Mouse (Mus musculus): ENCODE data around the gene Gm5447. TPM values are rescaled to one million over a fixed set of nuclear protein-coding genes. Genes with fewer than 3 reads are reported as not detected.
A peak's percentile ranks its signal among the peaks of the same experiment; 100 is the strongest.

Gm5447 gene
- polyA plus RNA-seq, 1 experiment from 2014 or later = not detected

DNA sequence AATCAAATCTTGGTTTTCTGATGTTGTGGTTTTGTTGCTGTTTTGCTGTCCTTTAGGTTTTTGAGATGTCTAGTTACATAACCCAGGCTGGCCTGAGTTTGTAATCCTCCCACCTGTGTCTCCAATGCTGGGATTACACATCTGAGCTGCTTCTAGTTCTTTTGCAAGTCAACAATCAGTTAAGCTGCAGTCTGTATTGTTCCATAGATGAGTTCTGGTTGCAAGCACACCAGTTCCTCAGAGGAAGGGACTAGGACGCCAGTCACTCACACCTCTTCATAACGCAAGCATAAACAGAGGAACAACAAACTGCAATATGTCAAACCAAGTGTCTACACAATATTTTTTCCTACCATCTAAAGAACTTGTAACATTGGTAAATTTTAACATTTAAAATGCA lies 22.0 kb upstream of the Gm5447 start:
- H3K4me1 ChIP-seq (ENCODE audit: control insufficient read depth, low read depth, low read length) = peaks cover 5% of the 10 kb centered on the region
- WGBS (ENCODE audit: insufficient replicate concordance) = 94% methylated on average over 2 of the region's 2 CpGs
- no peaks in the 10 kb centered on the region for H3K9me3 ChIP-seq (replicated peaks; ENCODE audit: control insufficient read depth, low read length)
- no peak overlapping the region for H3K4me3 ChIP-seq (ENCODE audit: low read depth, low read length)
- H3K27ac ChIP-seq (ENCODE audit: low read length) = no peak overlapping the region
- ATAC-seq (ENCODE audit: low read depth) = no peak
- no peak overlapping the region for H3K9ac ChIP-seq (ENCODE audit: low read depth, low read length)
- H3K36me3 ChIP-seq (ENCODE audit: control insufficient read depth, insufficient read depth) = no peaks in the 10 kb centered on the region
- no peak overlapping the region for H3K4me2 ChIP-seq (ENCODE audit: low read depth, low read length)
- H3K27me3 ChIP-seq (ENCODE audit: control insufficient read depth, insufficient read depth, low read depth, low read length) = no peaks in the 10 kb centered on the region

DNA sequence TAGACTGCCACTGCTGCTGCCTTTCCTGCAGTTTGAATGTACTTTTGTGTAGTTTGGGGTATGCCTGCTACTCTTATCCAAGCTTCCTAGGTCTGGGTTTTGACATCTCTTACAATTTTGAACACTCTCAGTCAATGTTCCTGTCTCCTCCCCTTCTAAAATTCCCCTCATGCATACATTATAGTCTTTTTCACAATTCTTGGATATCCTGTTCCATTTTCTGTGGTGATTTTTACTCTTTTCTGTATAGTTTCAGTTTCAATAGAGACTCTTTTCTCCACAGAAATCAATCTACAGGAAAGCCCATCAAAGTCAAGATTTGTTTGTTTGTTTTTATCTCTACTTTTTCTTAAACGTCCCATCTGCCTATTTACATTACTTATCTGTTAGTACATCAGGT lies 20.4 kb upstream of the Gm5447 start:
- no peak for ATAC-seq (ENCODE audit: low read depth)
- H3K27me3 ChIP-seq (ENCODE audit: control insufficient read depth, insufficient read depth, low read depth, low read length) = no peaks in the 10 kb centered on the region
- no peak overlapping the region for H3K27ac ChIP-seq (ENCODE audit: low read length)
- no peak overlapping the region for H3K9ac ChIP-seq (ENCODE audit: low read depth, low read length)
- H3K36me3 ChIP-seq (ENCODE audit: control insufficient read depth, insufficient read depth) = no peaks in the 10 kb centered on the region
- H3K9me3 ChIP-seq (replicated peaks; ENCODE audit: control insufficient read depth, low read length) = no peaks in the 10 kb centered on the region
- no peak overlapping the region for H3K4me3 ChIP-seq (ENCODE audit: low read depth, low read length)
- no peak overlapping the region for H3K4me2 ChIP-seq (ENCODE audit: low read depth, low read length)
- WGBS (ENCODE audit: insufficient replicate concordance) = 33% methylated on average over 1 of the region's 1 CpGs
- H3K4me1 ChIP-seq (ENCODE audit: control insufficient read depth, low read depth, low read length) = peaks cover 5% of the 10 kb centered on the region

DNA sequence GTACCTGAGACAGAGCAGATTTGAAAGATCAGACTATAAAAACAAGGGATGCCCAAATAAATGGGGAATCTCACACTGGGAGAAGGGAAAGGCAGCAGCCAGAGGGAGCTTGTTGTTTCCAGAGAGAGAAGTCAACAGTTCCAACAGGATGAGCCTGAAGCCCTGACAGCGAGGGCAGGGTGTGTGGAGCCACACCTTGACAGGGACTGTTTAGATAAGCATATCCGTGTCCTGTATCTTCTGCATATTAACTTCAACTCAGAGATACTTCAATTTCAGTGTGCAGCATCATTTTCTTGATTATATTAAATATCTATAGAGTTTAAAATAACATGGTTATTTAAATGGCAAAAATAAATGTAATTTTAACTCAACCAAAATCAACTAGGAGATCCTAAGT lies 13.3 kb upstream of the Gm5447 start:
- H3K4me3 ChIP-seq (ENCODE audit: low read depth, low read length) = peak overlapping the region; percentile 26; the same call in 1 of the 2 replicates
- peak overlapping the region; percentile 65 for H3K4me2 ChIP-seq (ENCODE audit: low read depth, low read length)
- no peaks in the 10 kb centered on the region for H3K9me3 ChIP-seq (replicated peaks; ENCODE audit: control insufficient read depth, low read length)
- peak overlapping the region; percentile 77 for H3K27ac ChIP-seq (ENCODE audit: low read length)
- peaks cover 24% of the 10 kb centered on the region for H3K4me1 ChIP-seq (ENCODE audit: control insufficient read depth, low read depth, low read length)
- H3K27me3 ChIP-seq (ENCODE audit: control insufficient read depth, insufficient read depth, low read depth, low read length) = no peaks in the 10 kb centered on the region
- ATAC-seq (ENCODE audit: low read depth) = peak; percentile 95
- WGBS (ENCODE audit: insufficient replicate concordance) = 28% methylated on average over 2 of the region's 2 CpGs
- H3K9ac ChIP-seq (ENCODE audit: low read depth, low read length) = peak overlapping the region; percentile 51
- no peaks in the 10 kb centered on the region for H3K36me3 ChIP-seq (ENCODE audit: control insufficient read depth, insufficient read depth)

DNA sequence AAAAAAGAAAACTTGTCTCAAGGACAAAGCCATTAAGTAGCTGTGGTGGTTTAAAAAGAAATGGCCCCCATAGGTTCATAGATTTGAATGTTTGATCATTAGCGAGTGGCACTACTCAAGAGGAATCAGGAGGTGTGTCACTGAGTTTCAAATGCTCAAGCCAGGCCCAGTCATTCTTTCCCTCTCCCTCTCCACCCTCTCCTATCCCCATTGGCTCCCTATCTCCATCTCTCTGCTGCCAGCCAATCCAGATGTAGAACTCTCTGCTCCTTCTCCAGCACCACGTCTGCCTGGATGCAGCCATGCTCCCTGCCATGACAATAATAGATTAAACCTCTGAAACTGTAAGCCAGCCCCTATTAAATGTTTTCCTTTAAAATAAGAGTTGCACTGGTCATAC lies 12.1 kb upstream of the Gm5447 start:
- Histone ChIP-seq H3K36me3 (ENCODE audit: control insufficient read depth, insufficient read depth) (no peaks in the 10 kb centered on the region), H3K9me3 (replicated peaks; ENCODE audit: control insufficient read depth, low read length) (no peaks in the 10 kb centered on the region), H3K4me3 (ENCODE audit: low read depth, low read length) (no peak overlapping the region), H3K4me1 (ENCODE audit: control insufficient read depth, low read depth, low read length) (peaks cover 24% of the 10 kb centered on the region), H3K9ac (ENCODE audit: low read depth, low read length) (no peak overlapping the region), H3K27me3 (ENCODE audit: control insufficient read depth, insufficient read depth, low read depth, low read length) (no peaks in the 10 kb centered on the region), H3K4me2 (ENCODE audit: low read depth, low read length) (no peak overlapping the region), H3K27ac (ENCODE audit: low read length) (peak overlapping the region; percentile 64)
- ATAC-seq (ENCODE audit: low read depth) = peak; percentile 79
- WGBS (ENCODE audit: insufficient replicate concordance) = 53% methylated on average over 2 of the region's 2 CpGs

DNA sequence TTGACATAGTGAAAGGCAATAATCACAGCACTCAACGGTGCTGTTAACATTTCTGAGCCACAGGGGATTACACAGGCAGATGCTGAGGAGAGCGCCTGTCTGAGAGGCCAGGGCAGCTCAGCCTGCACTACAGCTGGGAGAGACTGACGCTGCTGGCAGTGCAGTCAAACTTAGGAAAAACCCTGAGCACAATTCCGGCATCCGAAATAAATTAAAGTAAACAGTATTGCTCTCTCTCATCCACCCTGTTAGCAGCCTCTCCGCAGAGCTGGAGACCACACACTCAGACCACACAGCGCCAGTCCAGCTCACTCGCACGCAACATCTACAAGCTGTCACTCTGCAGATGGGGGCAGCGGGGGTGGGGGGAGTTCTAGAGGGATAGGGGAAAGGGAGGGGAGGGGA lies 7.5 kb upstream of the Gm5447 start:
- Histone ChIP-seq H3K27ac (ENCODE audit: low read length) (no peak overlapping the region), H3K27me3 (ENCODE audit: control insufficient read depth, insufficient read depth, low read depth, low read length) (no peaks in the 10 kb centered on the region), H3K9ac (ENCODE audit: low read depth, low read length) (no peak overlapping the region), H3K4me3 (ENCODE audit: low read depth, low read length) (no peak overlapping the region), H3K4me1 (ENCODE audit: control insufficient read depth, low read depth, low read length) (peaks cover 13% of the 10 kb centered on the region), H3K9me3 (replicated peaks; ENCODE audit: control insufficient read depth, low read length) (no peaks in the 10 kb centered on the region), H3K36me3 (ENCODE audit: control insufficient read depth, insufficient read depth) (no peaks in the 10 kb centered on the region), H3K4me2 (ENCODE audit: low read depth, low read length) (no peak overlapping the region)
- 65% methylated on average over 10 of the region's 10 CpGs for WGBS (ENCODE audit: insufficient replicate concordance)
- no peak for ATAC-seq (ENCODE audit: low read depth)

DNA sequence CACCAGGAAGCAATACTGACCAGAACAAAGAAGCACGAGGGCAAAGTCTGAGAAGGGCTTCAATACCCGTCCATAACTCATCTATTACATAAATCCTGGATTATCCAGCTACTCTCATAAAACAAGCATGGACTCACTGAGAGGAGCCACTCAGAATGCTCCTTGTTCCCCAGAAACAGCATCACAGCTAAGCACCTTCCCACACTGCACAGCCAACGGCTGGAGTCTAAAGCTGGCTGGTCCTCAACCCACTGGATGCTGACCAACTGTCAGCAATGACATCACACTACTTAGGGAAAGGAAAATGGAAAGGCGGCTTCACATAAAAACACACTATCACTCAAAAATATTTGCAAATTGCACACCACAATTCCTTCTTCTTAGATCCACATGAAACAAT lies 5.7 kb upstream of the Gm5447 start:
- Histone ChIP-seq H3K4me3 (ENCODE audit: low read depth, low read length) (no peak overlapping the region), H3K4me1 (ENCODE audit: control insufficient read depth, low read depth, low read length) (peaks cover 12% of the 10 kb centered on the region), H3K9ac (ENCODE audit: low read depth, low read length) (no peak overlapping the region), H3K9me3 (replicated peaks; ENCODE audit: control insufficient read depth, low read length) (no peaks in the 10 kb centered on the region), H3K36me3 (ENCODE audit: control insufficient read depth, insufficient read depth) (no peaks in the 10 kb centered on the region), H3K27me3 (ENCODE audit: control insufficient read depth, insufficient read depth, low read depth, low read length) (no peaks in the 10 kb centered on the region), H3K27ac (ENCODE audit: low read length) (no peak overlapping the region), H3K4me2 (ENCODE audit: low read depth, low read length) (no peak overlapping the region)
- ATAC-seq (ENCODE audit: low read depth) = no peak
- 60% methylated on average over 4 of the region's 4 CpGs for WGBS (ENCODE audit: insufficient replicate concordance)

DNA sequence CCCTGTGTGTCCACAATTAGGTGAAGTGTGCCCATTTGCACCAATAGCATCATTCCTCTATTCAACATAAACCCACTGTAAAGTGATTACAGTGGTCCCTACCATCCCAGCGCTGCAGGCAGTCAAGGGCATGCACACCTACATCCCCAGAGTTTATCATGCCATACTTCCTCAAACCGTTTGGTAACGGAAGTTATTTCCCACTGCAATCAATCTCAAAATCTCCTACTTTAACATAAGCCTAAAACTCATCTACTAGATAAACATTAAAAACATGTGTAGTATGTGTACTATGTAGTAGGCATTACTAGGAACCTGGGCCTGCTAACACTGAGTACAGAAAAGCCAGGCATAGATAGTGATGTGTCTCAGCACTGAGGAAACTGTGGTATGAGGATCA lies 3.0 kb upstream of the Gm5447 start:
- Histone ChIP-seq H3K36me3 (ENCODE audit: control insufficient read depth, insufficient read depth) (no peaks in the 10 kb centered on the region), H3K4me3 (ENCODE audit: low read depth, low read length) (no peak overlapping the region), H3K4me2 (ENCODE audit: low read depth, low read length) (no peak overlapping the region), H3K4me1 (ENCODE audit: control insufficient read depth, low read depth, low read length) (peaks cover 12% of the 10 kb centered on the region), H3K9ac (ENCODE audit: low read depth, low read length) (no peak overlapping the region), H3K27me3 (ENCODE audit: control insufficient read depth, insufficient read depth, low read depth, low read length) (no peaks in the 10 kb centered on the region), H3K27ac (ENCODE audit: low read length) (no peak overlapping the region), H3K9me3 (replicated peaks; ENCODE audit: control insufficient read depth, low read length) (no peaks in the 10 kb centered on the region)
- ATAC-seq (ENCODE audit: low read depth) = no peak
- WGBS (ENCODE audit: insufficient replicate concordance) = 32% methylated on average over 3 of the region's 3 CpGs

DNA sequence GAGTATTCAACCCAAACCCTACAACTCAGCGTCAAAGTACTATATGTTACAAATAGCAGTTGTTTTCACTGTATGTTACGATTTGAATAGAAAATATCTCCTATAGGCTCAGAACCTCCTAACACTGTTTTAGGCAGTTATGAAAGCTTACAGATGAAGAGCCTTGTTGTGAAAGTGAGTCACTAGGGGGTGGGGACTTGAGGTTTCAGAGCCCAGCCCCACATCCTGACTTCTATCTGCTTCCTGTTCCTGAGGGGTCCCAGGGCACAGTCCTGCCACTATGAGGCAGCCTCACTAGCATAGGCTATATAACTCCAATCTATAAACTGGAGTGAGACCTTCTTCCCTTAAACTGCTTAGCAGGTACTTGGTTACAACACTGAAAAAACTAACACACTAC lies 1.9 kb upstream of the Gm5447 start:
- Histone ChIP-seq H3K36me3 (ENCODE audit: control insufficient read depth, insufficient read depth) (no peaks in the 10 kb centered on the region), H3K27ac (ENCODE audit: low read length) (no peak overlapping the region), H3K9ac (ENCODE audit: low read depth, low read length) (no peak overlapping the region), H3K4me1 (ENCODE audit: control insufficient read depth, low read depth, low read length) (peaks cover 12% of the 10 kb centered on the region), H3K27me3 (ENCODE audit: control insufficient read depth, insufficient read depth, low read depth, low read length) (no peaks in the 10 kb centered on the region), H3K4me2 (ENCODE audit: low read depth, low read length) (peak overlapping the region; percentile 3; the same call in 1 of the 2 replicates), H3K9me3 (replicated peaks; ENCODE audit: control insufficient read depth, low read length) (no peaks in the 10 kb centered on the region), H3K4me3 (ENCODE audit: low read depth, low read length) (no peak overlapping the region)
- 37% methylated on average over 2 of the region's 2 CpGs for WGBS (ENCODE audit: insufficient replicate concordance)
- ATAC-seq (ENCODE audit: low read depth) = no peak

DNA sequence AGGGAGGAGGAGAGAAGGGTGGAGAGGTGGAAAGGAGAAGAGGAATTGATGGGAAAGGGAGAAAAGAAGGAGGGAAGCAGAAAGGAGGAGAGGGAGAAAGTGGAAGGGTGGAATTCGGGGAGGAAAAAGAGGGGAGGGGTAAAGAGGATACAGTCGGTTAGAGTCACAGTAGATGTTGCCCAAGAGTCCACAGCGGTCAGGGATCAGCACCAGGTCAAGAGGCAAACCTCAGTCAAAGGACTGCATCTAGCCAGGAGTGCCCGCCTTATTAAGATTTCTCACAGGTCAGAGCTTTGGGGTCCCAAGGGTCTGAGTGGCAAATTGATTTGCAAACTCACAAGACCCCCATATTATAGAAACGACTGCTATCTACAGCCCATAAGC lies 235 bp downstream of the Gm5447 start:
- Histone ChIP-seq H3K36me3 (ENCODE audit: control insufficient read depth, insufficient read depth) (no peaks in the 10 kb centered on the region), H3K9ac (ENCODE audit: low read depth, low read length) (peak overlapping the region; percentile 97), H3K27me3 (ENCODE audit: control insufficient read depth, insufficient read depth, low read depth, low read length) (no peaks in the 10 kb centered on the region; the same call in 1 of the 2 replicates), H3K4me3 (ENCODE audit: low read depth, low read length) (peak overlapping the region; percentile 97), H3K9me3 (replicated peaks; ENCODE audit: control insufficient read depth, low read length) (no peaks in the 10 kb centered on the region), H3K4me2 (ENCODE audit: low read depth, low read length) (peak overlapping the region; percentile 66), H3K4me1 (ENCODE audit: control insufficient read depth, low read depth, low read length) (peaks cover 4% of the 10 kb centered on the region), H3K27ac (ENCODE audit: low read length) (no peak overlapping the region)
- WGBS (ENCODE audit: insufficient replicate concordance) = 19% methylated on average over 5 of the region's 5 CpGs
- ATAC-seq (ENCODE audit: low read depth) = no peak
